Mouse (Mus musculus) stomach, postnatal 0 days (tissue): ENCODE results near the gene Rnf220.

Experiments used
- CTCF ChIP-seq: IDR thresholded peaks from 2 replicates; pipeline ENCODE4 v1.5.1; 2016; ENCODE audit warnings: antibody characterized with exemption, low read depth, mild to moderate bottlenecking, moderate library complexity
- EP300 ChIP-seq: optimal IDR thresholded peaks from 2 replicates; pipeline ENCODE3; 2016; ENCODE audit warnings: antibody characterized with exemption

DNA sequence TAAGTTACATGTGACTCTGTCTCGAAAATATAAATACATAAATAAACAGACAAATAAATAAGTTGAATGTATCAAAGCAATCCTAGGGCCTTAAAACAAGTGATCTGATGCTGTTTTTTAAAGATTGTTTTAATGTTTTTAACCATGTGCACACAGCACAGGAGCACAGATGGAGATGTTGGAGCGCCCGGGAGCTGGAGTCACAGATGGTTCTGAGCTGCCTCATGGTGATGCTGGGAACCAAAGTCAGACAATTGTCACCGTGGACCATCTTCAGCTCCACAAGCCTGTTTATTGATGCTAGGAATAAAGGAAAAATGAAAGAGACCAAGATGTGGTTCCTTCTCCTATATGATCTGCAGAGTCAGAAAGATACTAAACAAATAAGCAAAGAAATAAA is 21.4 kb upstream of the Rnf220 start:
- TF ChIP-seq CTCF (no peak), EP300 (no peak)
